Mouse (Mus musculus) E14TG2a.4 (cell line): Measurements from ENCODE around the gene Orc6.

Experiments used
- CTCF ChIP-seq: conservative IDR thresholded peaks from 2 replicates; pipeline ENCODE4 v1.5.1; 2014; ENCODE audit warnings: low read length
- NANOG ChIP-seq: IDR thresholded peaks from 2 replicates; pipeline ENCODE4 v1.6.1; 2014; ENCODE audit warnings: borderline replicate concordance, low read length, mixed read lengths

DNA sequence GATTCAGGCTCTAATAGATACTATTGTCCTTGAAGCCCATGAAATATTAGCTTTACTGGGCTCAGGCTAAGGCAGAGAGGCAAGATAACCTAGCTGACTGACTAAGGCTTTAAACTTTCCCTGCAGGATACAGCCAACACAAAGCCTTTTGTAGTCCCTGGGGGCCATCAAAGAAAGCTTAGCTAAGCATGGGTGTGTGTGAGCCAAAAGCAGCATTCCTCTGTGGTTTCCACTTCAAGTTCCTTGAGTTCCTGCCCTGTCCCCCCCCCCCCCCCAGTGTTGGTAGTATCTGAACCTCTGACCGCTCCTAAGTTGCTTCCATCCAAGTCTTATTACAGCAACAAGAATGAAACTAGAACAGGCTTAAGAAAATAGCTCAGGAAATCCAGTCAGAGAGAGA lies 30.1 kb downstream of the Orc6 start:
- TF ChIP-seq CTCF (no peak), NANOG (no peak)
